Mouse (Mus musculus) C2C12 (cell line): ENCODE measurements around the gene Isx. TPM values are rescaled to one million over a fixed set of nuclear protein-coding genes. Genes with fewer than 3 reads are reported as not detected.

Experiments used
- H3K27me3 ChIP-seq: one replicate; pipeline ENCODE4 v1.6.1; 2011; ENCODE audit not compliant: control insufficient read depth, insufficient read depth, insufficient read length
- H3K36me3 ChIP-seq: one replicate; pipeline ENCODE4 v1.6.1; 2011; ENCODE audit not compliant: control insufficient read depth, insufficient read depth
- H3K4me3 ChIP-seq: one replicate; pipeline ENCODE4 v1.5.1; 2011; ENCODE audit warnings: mild to moderate bottlenecking, control low read depth; ENCODE audit not compliant: poor library complexity, insufficient read depth, severe bottlenecking
- H3K79me2 ChIP-seq: one replicate; pipeline ENCODE4 v1.6.1; 2011; ENCODE audit not compliant: control insufficient read depth, insufficient read depth
- H3K79me3 ChIP-seq: one replicate; pipeline ENCODE4 v1.6.1; 2011; ENCODE audit warnings: low read depth, control low read depth
- H3ac ChIP-seq: one replicate; pipeline ENCODE3; 2011; ENCODE audit warnings: low read depth; ENCODE audit not compliant: control insufficient read depth, insufficient read length
- CEBPB ChIP-seq: IDR thresholded peaks from one replicate; pipeline ENCODE4 v1.6.1; 2011; ENCODE audit warnings: low read depth, mild to moderate bottlenecking, control low read depth, moderate library complexity
- CTCF ChIP-seq: IDR thresholded peaks from one replicate; pipeline ENCODE4 v1.5.1; 2011; ENCODE audit not compliant: control insufficient read depth, insufficient read depth, insufficient read length
- FOSL1 ChIP-seq: IDR thresholded peaks from one replicate; pipeline ENCODE4 v1.8.0; 2011; ENCODE audit warnings: mild to moderate bottlenecking, low read length; ENCODE audit not compliant: poor library complexity, insufficient read depth, severe bottlenecking
- MAX ChIP-seq: IDR thresholded peaks from one replicate; pipeline ENCODE4 v1.6.1; 2011; ENCODE audit warnings: mild to moderate bottlenecking, control low read depth
- MYOD1 ChIP-seq: IDR thresholded peaks from one replicate; pipeline ENCODE4 v1.6.1; 2011; ENCODE audit warnings: low read depth; ENCODE audit not compliant: control insufficient read depth, insufficient read length
- MYOG ChIP-seq: IDR thresholded peaks from one replicate; pipeline ENCODE4 v1.6.1; 2011; ENCODE audit not compliant: control insufficient read depth, insufficient read length; ENCODE audit errors: extremely low read depth
- USF1 ChIP-seq: IDR thresholded peaks from one replicate; pipeline ENCODE4 v1.6.1; 2011; ENCODE audit warnings: low read depth, mild to moderate bottlenecking, control low read depth, moderate library complexity
- polyA plus RNA-seq: library from polyadenylated mRNA; unstranded; fragments of >200 nt; fragmentation: generic; extraction: Trizol; gene quantifications from one replicate; pipeline ENCODE4 v1.2.1, GENCODE M21; 2012; ENCODE audit warnings: missing spikeins

The Isx gene
- polyA plus RNA-seq, 1 experiment = not detected

GRCm38 (mm10) chr8:74850971-74851370, 22.0 kb upstream of the Isx start:
- no peak overlapping the region for H3ac ChIP-seq
- no peaks in the 10 kb centered on the region for H3K79me3 ChIP-seq
- no peak for TF ChIP-seq FOSL1
- no peak for TF ChIP-seq MAX
- no peak for TF ChIP-seq CTCF
- TF ChIP-seq MYOG = no peak
- no peak for TF ChIP-seq CEBPB
- TF ChIP-seq USF1 = no peak
- no peak for TF ChIP-seq MYOD1
- no peaks in the 10 kb centered on the region for H3K36me3 ChIP-seq
- H3K4me3 ChIP-seq = no peak overlapping the region
- no peaks in the 10 kb centered on the region for H3K27me3 ChIP-seq
- H3K79me2 ChIP-seq = no peaks in the 10 kb centered on the region

- Histone ChIP-seq H3ac (no peak overlapping the region), H3K36me3 (no peaks in the 10 kb centered on the region), H3K27me3 (no peaks in the 10 kb centered on the region), H3K4me3 (no peak overlapping the region), H3K79me2 (no peaks in the 10 kb centered on the region), H3K79me3 (no peaks in the 10 kb centered on the region)
- no peak for TF ChIP-seq MAX
- no peak for TF ChIP-seq USF1
- TF ChIP-seq MYOD1 = no peak
- TF ChIP-seq MYOG = no peak
- TF ChIP-seq CEBPB = no peak
- no peak for TF ChIP-seq FOSL1
- TF ChIP-seq CTCF = no peak
Observed at GRCm38 (mm10) chr8:74851837-74852236, 21.1 kb upstream of the Isx start.

GRCm38 (mm10) chr8:74853488-74853887, 19.5 kb upstream of the Isx start:
- H3K36me3 ChIP-seq = no peaks in the 10 kb centered on the region
- no peaks in the 10 kb centered on the region for H3K27me3 ChIP-seq
- H3K79me2 ChIP-seq = no peaks in the 10 kb centered on the region
- no peak overlapping the region for H3ac ChIP-seq
- TF ChIP-seq MYOD1 (no peak), USF1 (no peak), FOSL1 (no peak), MYOG (no peak), MAX (no peak), CTCF (no peak), CEBPB (no peak)
- no peaks in the 10 kb centered on the region for H3K79me3 ChIP-seq
- H3K4me3 ChIP-seq = no peak overlapping the region

GRCm38 (mm10) chr8:74854786-74855185, 18.2 kb upstream of the Isx start:
- no peaks in the 10 kb centered on the region for H3K36me3 ChIP-seq
- H3K4me3 ChIP-seq = no peak overlapping the region
- H3K27me3 ChIP-seq = no peaks in the 10 kb centered on the region
- no peak for TF ChIP-seq MAX
- TF ChIP-seq FOSL1 = no peak
- no peak for TF ChIP-seq CTCF
- TF ChIP-seq MYOD1 = no peak
- no peak overlapping the region for H3ac ChIP-seq
- no peaks in the 10 kb centered on the region for H3K79me2 ChIP-seq
- no peaks in the 10 kb centered on the region for H3K79me3 ChIP-seq

- Histone ChIP-seq H3ac (no peak overlapping the region), H3K27me3 (no peaks in the 10 kb centered on the region), H3K4me3 (no peak overlapping the region), H3K36me3 (no peaks in the 10 kb centered on the region), H3K79me2 (no peaks in the 10 kb centered on the region), H3K79me3 (no peaks in the 10 kb centered on the region)
- no peak for TF ChIP-seq CTCF
- no peak for TF ChIP-seq MYOG
- TF ChIP-seq CEBPB = no peak
- no peak for TF ChIP-seq USF1
- TF ChIP-seq MYOD1 = no peak
- TF ChIP-seq MAX = no peak
- no peak for TF ChIP-seq FOSL1
Observed at GRCm38 (mm10) chr8:74855341-74855740, 17.6 kb upstream of the Isx start.

- no peaks in the 10 kb centered on the region for H3K27me3 ChIP-seq
- no peaks in the 10 kb centered on the region for H3K79me2 ChIP-seq
- no peak overlapping the region for H3ac ChIP-seq
- no peaks in the 10 kb centered on the region for H3K36me3 ChIP-seq
- no peak overlapping the region for H3K4me3 ChIP-seq
- TF ChIP-seq CTCF (no peak), CEBPB (peak; percentile 27)
- no peaks in the 10 kb centered on the region for H3K79me3 ChIP-seq
Observed at GRCm38 (mm10) chr8:74859241-74859640, 13.7 kb upstream of the Isx start.

- Histone ChIP-seq H3K79me3 (no peaks in the 10 kb centered on the region), H3K36me3 (no peaks in the 10 kb centered on the region), H3K4me3 (no peak overlapping the region), H3ac (no peak overlapping the region), H3K79me2 (no peaks in the 10 kb centered on the region), H3K27me3 (no peaks in the 10 kb centered on the region)
- no peak for TF ChIP-seq MAX
- TF ChIP-seq FOSL1 = no peak
- TF ChIP-seq CTCF = no peak
- TF ChIP-seq MYOG = no peak
- no peak for TF ChIP-seq USF1
- no peak for TF ChIP-seq CEBPB
- no peak for TF ChIP-seq MYOD1
Observed at GRCm38 (mm10) chr8:74860449-74860848, 12.5 kb upstream of the Isx start.
